Mouse (Mus musculus) left cerebral cortex, adult 6 months (tissue): ENCODE measurements around the gene Wdr62. TPM values are rescaled to one million over a fixed set of nuclear protein-coding genes. Genes with fewer than 3 reads are reported as not detected.

ENCODE experiments used
- long read RNA-seq, 2 experiments: library from polyadenylated mRNA; unstranded; transcript quantifications; one replicate each; pipeline ENCODE4 v2.0.0; 2019 to 2020
- polyA plus RNA-seq: library from polyadenylated mRNA; unstranded; fragments of <200 nt; fragmentation: Nextera tagmentation; gene quantifications from 2 replicates; pipeline ENCODE4 v1.2.3, GENCODE M21; 2021

The Wdr62 gene
- 0.26 and 0.46 TPM in 2 replicates for polyA plus RNA-seq
- long read RNA-seq, experiment 1 = 0 reads
- long read RNA-seq, experiment 2 = 0 reads

DNA sequence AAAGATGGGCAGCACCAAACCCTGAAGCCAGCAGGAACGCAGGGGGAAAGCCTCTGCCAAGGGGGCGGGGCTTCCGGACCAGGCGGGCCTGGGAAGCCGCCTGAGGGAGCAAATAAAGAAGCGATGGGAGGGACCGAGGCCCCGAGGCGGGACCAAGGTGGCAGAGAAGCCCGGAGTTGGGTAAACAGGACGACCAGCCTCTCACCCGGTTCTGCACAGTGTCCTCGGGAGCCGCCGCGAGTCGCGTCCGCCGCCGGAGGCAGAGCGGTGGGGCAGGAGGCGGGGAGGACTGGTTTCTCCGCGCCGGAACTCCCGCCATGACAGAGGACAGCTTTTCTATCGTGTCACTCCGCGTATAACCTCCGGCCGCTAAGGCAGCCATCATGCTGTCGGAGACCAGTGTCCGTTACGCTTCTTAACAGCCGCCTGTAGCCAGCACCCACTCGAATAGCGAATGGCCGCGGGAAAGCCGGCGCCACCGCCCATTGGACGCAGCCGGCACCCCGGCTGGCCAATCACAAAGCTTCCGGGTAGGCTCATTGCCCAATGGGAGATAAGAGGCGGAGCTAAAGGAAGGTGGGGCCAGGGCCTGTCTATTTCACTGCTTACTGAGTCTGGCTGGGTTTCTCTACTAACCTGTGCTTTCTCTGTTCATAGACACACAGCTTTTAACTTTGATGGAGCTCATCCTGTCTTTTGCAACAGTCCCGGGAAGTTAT, at the start of gene Wdr62, which contains the start of gene Thap8:
Wdr62 (minus strand) TSS at position 469 of the 719 bp plus-strand sequence.
Thap8 (plus strand) TSS at position 144 of the 719 bp plus-strand sequence.

GRCm38 (mm10) chr7:30323795-30324194, 43.6 kb upstream of the Wdr62 start, which contains the start of gene Sdhaf1:
Gene Sdhaf1, minus strand, starts transcription at chr7:30323895.

DNA sequence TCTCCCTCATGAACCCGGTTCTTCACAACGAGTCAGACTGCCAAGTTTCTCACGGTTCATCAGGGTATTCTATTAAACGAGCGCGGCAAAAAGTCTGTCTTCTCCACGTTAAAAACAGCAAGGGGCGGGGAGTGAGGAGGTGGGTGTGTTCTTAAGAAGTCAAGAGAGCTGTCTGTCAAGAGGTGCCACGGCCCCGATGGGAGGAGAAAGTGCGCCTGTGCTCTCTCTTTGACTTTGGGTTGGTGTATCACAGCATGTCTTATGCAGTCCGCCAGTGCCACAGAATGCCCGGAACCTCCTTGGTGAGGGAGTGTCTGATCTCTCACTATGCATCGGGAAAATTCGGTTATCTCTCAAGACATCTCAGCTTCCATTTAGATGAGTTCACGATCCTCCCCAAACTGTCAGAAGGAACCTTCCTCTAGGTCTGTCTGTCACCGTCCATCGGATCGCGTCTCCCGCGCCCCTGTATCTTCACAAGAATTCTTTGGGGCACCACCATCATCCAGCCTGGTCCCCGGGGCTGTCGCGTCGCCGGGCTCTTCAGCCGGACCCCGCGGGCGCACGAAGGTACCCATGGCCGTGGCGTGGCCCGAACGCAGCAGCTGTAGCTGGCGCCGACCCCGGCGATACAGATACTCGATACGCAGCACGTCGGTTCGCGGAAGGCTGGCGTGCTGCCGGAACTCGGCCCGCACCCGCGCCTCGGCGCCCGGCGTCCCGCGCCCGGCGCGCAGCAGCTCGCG, 41.5 kb upstream of the Wdr62 start, which contains the start of gene E130208F15Rik:
E130208F15Rik (plus strand) TSS at position 202 of the 746 bp plus-strand sequence.

GRCm38 (mm10) chr7:30314721-30315155, 34.5 kb upstream of the Wdr62 start, which contains the start of gene Syne4:
Gene Syne4, plus strand, starts transcription at chr7:30314807.

DNA sequence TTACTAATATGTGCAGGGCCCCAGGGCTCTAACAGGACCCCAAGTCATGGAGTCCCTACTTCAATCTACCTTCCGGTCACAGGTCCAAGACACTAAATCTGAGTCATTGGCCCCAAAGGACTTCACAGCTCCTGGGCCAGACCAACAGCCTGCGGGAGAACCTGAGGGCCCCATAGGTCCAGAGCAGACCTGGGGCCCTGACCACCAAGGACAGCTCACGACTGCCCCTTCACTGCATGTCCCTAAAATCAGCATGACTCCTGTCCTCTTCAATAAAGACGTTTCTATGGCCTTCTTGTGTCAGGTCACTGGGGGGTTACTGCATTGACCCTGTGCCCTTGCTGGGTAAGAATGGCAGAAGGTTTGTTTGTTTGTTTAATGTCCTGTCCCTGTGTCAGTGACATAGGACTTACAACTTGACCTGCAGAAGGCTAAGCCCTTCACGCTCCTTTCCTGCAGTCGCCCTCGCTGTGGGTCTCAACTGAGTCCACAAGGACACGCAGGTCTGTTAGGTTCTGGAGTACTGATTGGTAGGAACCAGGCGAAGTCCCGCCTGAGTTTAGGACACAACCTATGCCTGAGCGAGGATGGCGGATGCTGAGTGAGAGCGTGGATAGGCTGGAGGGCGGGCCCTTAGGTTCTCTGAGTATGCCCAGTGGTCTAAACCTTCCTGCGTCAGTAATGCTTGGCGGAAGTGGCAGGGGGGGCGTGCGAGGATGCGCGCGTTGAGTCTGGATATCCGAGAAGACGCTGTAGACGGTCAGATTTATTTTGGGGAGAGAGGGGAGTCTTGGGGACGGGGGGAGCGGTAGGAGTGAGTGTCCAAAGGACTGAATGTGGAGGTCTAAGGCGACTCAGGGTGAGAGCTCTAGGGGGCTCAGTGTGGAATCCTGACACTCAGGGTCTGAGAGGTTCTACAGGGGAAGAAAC, 28.1 kb upstream of the Wdr62 start, which contains the start of gene Alkbh6:
Alkbh6 (plus strand) TSS at position 642 of the 930 bp plus-strand sequence.

DNA sequence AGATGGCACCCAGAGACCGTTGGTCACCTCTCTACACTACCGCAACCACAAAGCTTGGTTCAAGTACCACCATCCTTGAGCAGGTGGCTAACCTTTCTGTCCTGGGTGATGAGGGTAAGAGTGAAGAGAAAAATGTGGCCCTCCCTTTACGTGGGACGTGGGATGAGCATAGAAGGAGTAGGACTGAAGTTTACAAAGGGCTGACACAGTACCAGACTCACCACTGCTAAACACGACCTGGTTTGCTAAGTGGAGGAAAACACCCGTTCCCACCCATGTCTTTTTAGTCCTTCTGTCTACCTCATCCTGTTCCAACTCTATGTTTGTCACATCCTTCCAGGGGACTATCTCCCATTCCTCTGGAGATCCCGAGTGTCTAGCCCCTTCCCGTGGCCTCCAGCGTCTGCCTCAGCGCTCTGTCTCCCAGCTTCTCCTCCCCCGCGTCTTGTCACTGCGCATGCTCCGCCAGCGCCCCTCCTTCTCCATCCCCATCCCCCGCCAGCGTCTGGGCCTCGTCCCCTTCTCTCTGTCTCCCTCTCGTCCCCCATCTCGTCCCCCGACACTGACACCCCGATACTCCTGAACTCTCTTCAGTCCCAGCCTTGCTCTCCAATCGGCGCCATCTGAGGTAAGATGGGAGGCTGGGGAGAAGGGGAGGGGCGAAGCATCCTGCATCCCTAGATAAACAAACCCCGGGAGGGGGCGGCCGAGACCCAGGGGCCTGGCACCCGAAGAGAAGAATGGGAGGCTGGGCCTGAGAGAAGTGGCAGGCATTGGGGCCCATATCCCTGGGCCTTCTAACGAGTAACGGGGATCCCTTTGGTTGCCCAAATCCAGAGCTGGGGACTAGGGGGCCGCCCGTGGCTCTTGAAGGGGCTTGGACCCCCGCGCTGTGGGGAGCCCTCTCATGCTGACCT, 11.3 kb upstream of the Wdr62 start, which contains the start of gene Clip3:
Clip3 (plus strand) TSS at position 514 of the 917 bp plus-strand sequence.

DNA sequence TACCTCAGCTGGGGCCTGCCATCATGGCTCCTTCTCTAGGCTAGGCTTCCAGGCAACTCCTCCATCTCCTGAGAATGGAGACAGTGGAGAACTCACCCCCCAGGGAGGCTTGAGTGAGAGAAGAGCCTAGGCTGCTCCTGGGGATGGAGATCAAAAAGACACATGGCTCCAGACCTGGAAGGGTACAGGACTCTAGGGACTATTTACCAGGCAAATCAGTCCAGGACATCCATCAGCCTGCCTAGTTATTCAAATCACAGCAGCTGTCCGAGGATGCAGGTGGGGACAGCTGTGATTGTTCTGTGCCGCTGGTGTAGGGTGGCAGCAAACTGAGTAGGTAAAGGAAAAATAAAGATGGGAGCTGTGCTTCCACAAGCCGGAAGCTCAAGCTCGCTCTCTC, 44.6 kb downstream of the Wdr62 start, which contains the start of gene Ovol3:
Ovol3 (minus strand) TSS at position 101 of the 400 bp plus-strand sequence.

GRCm38 (mm10) chr7:30231669-30232454, 48.4 kb downstream of the Wdr62 start, which contains the start of the genes Polr2i and Tbcb:
Gene Polr2i, plus strand, starts transcription at chr7:30231948.
Gene Tbcb, minus strand, starts transcription at chr7:30232272.

DNA sequence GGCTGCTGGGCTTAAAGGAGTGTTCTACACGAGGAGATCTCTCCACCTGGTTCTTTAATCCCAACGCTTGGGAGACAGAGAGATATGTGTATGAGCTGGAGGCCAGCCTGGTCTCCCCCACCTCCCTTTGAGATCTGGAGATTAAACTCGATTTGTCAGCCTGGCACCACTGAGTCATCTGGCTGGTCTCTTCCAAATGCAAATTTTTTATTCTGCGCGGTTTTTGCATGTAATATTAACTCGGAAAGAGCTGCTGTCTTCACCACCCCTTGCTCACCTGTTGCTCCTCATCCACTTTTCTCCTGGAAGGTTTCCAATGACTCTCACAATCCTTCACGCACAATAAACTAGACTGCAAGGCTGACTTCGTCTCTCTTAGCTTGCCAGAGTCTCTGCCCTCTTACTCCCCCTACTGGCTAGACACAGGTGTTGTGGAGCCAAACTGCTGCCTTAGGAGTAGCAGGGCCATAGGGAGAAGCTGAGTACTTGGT, 81.7 kb downstream of the Wdr62 start, which contains the start of gene Capns1:
Capns1 (minus strand) TSS at position 331 of the 491 bp plus-strand sequence.

Other genes with a start within 250 kb of the Wdr62 start
- gene Zfp14, start 229.0 kb downstream of the Wdr62 start, polyA plus RNA-seq = 4.4 and 5.3 TPM in 2 replicates
- gene Zfp82, start 207.5 kb downstream of the Wdr62 start, polyA plus RNA-seq = 2.5 TPM in 2 replicates
- 0.59 and 0.85 TPM in 2 replicates for gene Gm26920, start 190.0 kb downstream of the Wdr62 start, polyA plus RNA-seq
- gene Zfp566, start 189.9 kb downstream of the Wdr62 start, polyA plus RNA-seq = 7.2 and 9.2 TPM in 2 replicates
- gene Zfp260, start 185.6 kb downstream of the Wdr62 start, polyA plus RNA-seq = 52.2 and 70.6 TPM in 2 replicates
- gene Zfp382, start 158.5 kb downstream of the Wdr62 start, polyA plus RNA-seq = 6.5 and 10.3 TPM in 2 replicates
- 3.5 and 6.3 TPM in 2 replicates for gene Zfp146, start 110.7 kb downstream of the Wdr62 start, polyA plus RNA-seq
- 16.1 and 18.0 TPM in 2 replicates for gene Cox7a1, start 96.3 kb downstream of the Wdr62 start, polyA plus RNA-seq
- 33.9 and 42.1 TPM in 2 replicates for gene Capns1, start 81.6 kb downstream of the Wdr62 start, polyA plus RNA-seq
- 137 and 163 TPM in 2 replicates for gene Polr2i, start 48.5 kb downstream of the Wdr62 start, polyA plus RNA-seq
- 249 and 338 TPM in 2 replicates for gene Tbcb, start 48.1 kb downstream of the Wdr62 start, polyA plus RNA-seq
- not detected in 2 replicates for gene Ovol3, start 44.7 kb downstream of the Wdr62 start, polyA plus RNA-seq
- gene Thap8, start 325 bp downstream of the Wdr62 start, polyA plus RNA-seq = 0.15 and 0.24 TPM in 2 replicates
- 112 and 324 TPM in 2 replicates for gene Clip3, start 11.3 kb upstream of the Wdr62 start, polyA plus RNA-seq
- gene Alkbh6, start 28.3 kb upstream of the Wdr62 start, polyA plus RNA-seq = 144 and 154 TPM in 2 replicates
- 0.79 and 1.5 TPM in 2 replicates for gene Syne4, start 34.4 kb upstream of the Wdr62 start, polyA plus RNA-seq
- 4.9 TPM in 1 of 2 replicates, not detected in the other for gene E130208F15Rik, start 41.3 kb upstream of the Wdr62 start, polyA plus RNA-seq
- gene Sdhaf1, start 43.5 kb upstream of the Wdr62 start, polyA plus RNA-seq = 22.9 and 31.6 TPM in 2 replicates
- 4.3 and 5.7 TPM in 2 replicates for gene Lrfn3, start 82.4 kb upstream of the Wdr62 start, polyA plus RNA-seq
- gene Tyrobp, start 133.3 kb upstream of the Wdr62 start, polyA plus RNA-seq = 109 and 120 TPM in 2 replicates
- 3.4 TPM in 2 replicates for gene Hcst, start 139.4 kb upstream of the Wdr62 start, polyA plus RNA-seq
- gene Nfkbid, start 141.3 kb upstream of the Wdr62 start, polyA plus RNA-seq = 0.63 and 0.77 TPM in 2 replicates
- gene Aplp1, start 165.1 kb upstream of the Wdr62 start, polyA plus RNA-seq = 261 and 1,018 TPM in 2 replicates
- 2.8 and 3.5 TPM in 2 replicates for gene Kirrel2, start 177.3 kb upstream of the Wdr62 start, polyA plus RNA-seq
- gene Nphs1, start 177.9 kb upstream of the Wdr62 start, polyA plus RNA-seq = 0.39 and 0.83 TPM in 2 replicates
- not detected in 2 replicates for gene Prodh2, start 213.2 kb upstream of the Wdr62 start, polyA plus RNA-seq